Mouse (Mus musculus): Measurements from ENCODE around the gene Gnl3. TPM values are rescaled to one million over a fixed set of nuclear protein-coding genes. Genes with fewer than 3 reads are reported as not detected.

The Gnl3 gene
- 56.7 TPM for polyA plus RNA-seq (2012; fragmentation: generic; extraction: Trizol)
- long read RNA-seq, experiment 1, transcript Gnl3-201 (15 exons, 1,947 nt) = major isoform, 36 of 56 reads
- long read RNA-seq, experiment 1, partial matches to known transcripts = 14 of 56 reads
- long read RNA-seq, experiment 1, other reads (novel, unspliced or antisense) = 6 of 56 reads
- long read RNA-seq, experiment 2, transcript Gnl3-201 (15 exons, 1,947 nt) = major isoform, 194 of 265 reads
- long read RNA-seq, experiment 2, partial matches to known transcripts = 15 of 265 reads
- long read RNA-seq, experiment 2, other reads (novel, unspliced or antisense) = 53 of 265 reads

GRCm38 (mm10) chr14:31018860-31019291 is at the start of gene Gnl3, which contains the start of gene Pbrm1:
Gene Gnl3 (minus strand): TSS chr14:31019152.
Gene Pbrm1 (plus strand): TSS chr14:31019138.
- Histone ChIP-seq H3K79me2 (ENCODE audit: control insufficient read depth, insufficient read depth) (peaks cover 96% of the 10 kb centered on the region), H3K36me3 (ENCODE audit: control insufficient read depth, insufficient read depth) (peaks cover 62% of the 10 kb centered on the region), H3ac (ENCODE audit: control insufficient read depth, insufficient read length, low read depth) (peak within 1 kb of the TSS; percentile 98), H3K27me3 (ENCODE audit: control insufficient read depth, insufficient read depth, insufficient read length) (no peaks in the 10 kb centered on the region), H3K4me3 (ENCODE audit: insufficient read depth, poor library complexity, severe bottlenecking) (peak within 1 kb of the TSS; percentile 100), H3K79me3 (ENCODE audit: low read depth) (peaks cover 84% of the 10 kb centered on the region)
- TF ChIP-seq USF1 (IDR thresholded peaks at IDR 0.05; ENCODE audit: low read depth) (peak; percentile 48), MYOG (IDR thresholded peaks at IDR 0.05; ENCODE audit: control insufficient read depth, extremely low read depth, insufficient read length) (no peak), CEBPB (IDR thresholded peaks at IDR 0.05; ENCODE audit: low read depth) (no peak), FOSL1 (IDR thresholded peaks at IDR 0.05; ENCODE audit: insufficient read depth, low read length, poor library complexity, severe bottlenecking) (no peak), CTCF (IDR thresholded peaks at IDR 0.05; ENCODE audit: control insufficient read depth, insufficient read depth, insufficient read length) (no peak), MYOD1 (IDR thresholded peaks at IDR 0.05; ENCODE audit: control insufficient read depth, insufficient read length, low read depth) (no peak), MAX (IDR thresholded peaks at IDR 0.05) (peak; percentile 98)

DNA sequence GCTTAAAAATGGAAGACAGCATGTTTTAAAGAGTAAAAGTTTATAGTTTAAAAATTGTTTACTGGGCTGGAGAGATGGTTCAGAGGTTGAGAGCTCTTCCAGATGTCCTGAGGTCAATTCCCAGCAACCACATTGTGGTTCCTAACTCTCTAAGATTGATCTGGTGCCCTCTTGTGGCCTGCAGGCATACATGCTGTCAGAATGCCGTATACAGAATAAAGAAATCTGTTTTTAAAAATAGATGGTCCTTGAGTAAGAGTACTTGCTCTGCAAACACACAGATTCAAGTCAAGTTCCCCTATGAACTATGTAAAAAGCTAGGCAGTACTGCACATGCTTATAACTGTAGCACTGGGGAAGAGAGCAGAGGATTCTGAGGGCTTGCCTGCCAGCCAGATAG is 43.3 kb upstream of the Gnl3 start:
- Histone ChIP-seq H3K36me3 (ENCODE audit: control insufficient read depth, insufficient read depth) (peaks cover 88% of the 10 kb centered on the region), H3K27me3 (ENCODE audit: control insufficient read depth, insufficient read depth, insufficient read length) (no peaks in the 10 kb centered on the region), H3K79me3 (ENCODE audit: low read depth) (no peaks in the 10 kb centered on the region), H3K79me2 (ENCODE audit: control insufficient read depth, insufficient read depth) (no peaks in the 10 kb centered on the region), H3K4me3 (ENCODE audit: insufficient read depth, poor library complexity, severe bottlenecking) (no peak overlapping the region), H3ac (ENCODE audit: control insufficient read depth, insufficient read length, low read depth) (no peak overlapping the region)
- TF ChIP-seq CEBPB (IDR thresholded peaks at IDR 0.05; ENCODE audit: low read depth) = no peak
- TF ChIP-seq USF1 (IDR thresholded peaks at IDR 0.05; ENCODE audit: low read depth) = no peak
- TF ChIP-seq CTCF (IDR thresholded peaks at IDR 0.05; ENCODE audit: control insufficient read depth, insufficient read depth, insufficient read length) = no peak
- TF ChIP-seq MYOD1 (IDR thresholded peaks at IDR 0.05; ENCODE audit: control insufficient read depth, insufficient read length, low read depth) = no peak
- TF ChIP-seq MYOG (IDR thresholded peaks at IDR 0.05; ENCODE audit: control insufficient read depth, extremely low read depth, insufficient read length) = no peak
- TF ChIP-seq FOSL1 (IDR thresholded peaks at IDR 0.05; ENCODE audit: insufficient read depth, low read length, poor library complexity, severe bottlenecking) = no peak
- TF ChIP-seq MAX (IDR thresholded peaks at IDR 0.05) = no peak

DNA sequence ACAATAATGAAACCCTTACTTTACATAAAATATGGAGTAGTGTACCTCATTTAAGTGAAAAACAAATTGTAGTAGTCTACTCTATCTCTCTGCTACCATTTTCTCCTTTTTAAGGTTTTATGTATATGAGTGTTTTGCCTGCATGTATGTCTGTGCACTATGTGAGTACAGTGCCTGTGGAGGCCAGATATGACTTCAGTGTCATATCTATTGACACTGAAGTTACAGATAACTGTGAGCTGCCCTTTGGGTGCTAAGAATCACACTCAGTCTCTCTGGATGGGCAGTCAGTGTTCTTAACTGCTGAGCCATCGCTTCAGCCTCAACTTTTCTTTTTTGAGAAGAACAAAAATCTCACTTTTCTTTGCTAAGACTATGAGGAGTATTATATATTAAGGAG is 26.9 kb upstream of the Gnl3 start:
- no peaks in the 10 kb centered on the region for H3K27me3 ChIP-seq (ENCODE audit: control insufficient read depth, insufficient read depth, insufficient read length)
- no peaks in the 10 kb centered on the region for H3K79me3 ChIP-seq (ENCODE audit: low read depth)
- no peak overlapping the region for H3K4me3 ChIP-seq (ENCODE audit: insufficient read depth, poor library complexity, severe bottlenecking)
- no peak for TF ChIP-seq MYOG (IDR thresholded peaks at IDR 0.05; ENCODE audit: control insufficient read depth, extremely low read depth, insufficient read length)
- no peak for TF ChIP-seq USF1 (IDR thresholded peaks at IDR 0.05; ENCODE audit: low read depth)
- no peak for TF ChIP-seq MAX (IDR thresholded peaks at IDR 0.05)
- TF ChIP-seq FOSL1 (IDR thresholded peaks at IDR 0.05; ENCODE audit: insufficient read depth, low read length, poor library complexity, severe bottlenecking) = no peak
- no peak for TF ChIP-seq CEBPB (IDR thresholded peaks at IDR 0.05; ENCODE audit: low read depth)
- no peak for TF ChIP-seq CTCF (IDR thresholded peaks at IDR 0.05; ENCODE audit: control insufficient read depth, insufficient read depth, insufficient read length)
- TF ChIP-seq MYOD1 (IDR thresholded peaks at IDR 0.05; ENCODE audit: control insufficient read depth, insufficient read length, low read depth) = no peak
- no peaks in the 10 kb centered on the region for H3K79me2 ChIP-seq (ENCODE audit: control insufficient read depth, insufficient read depth)
- H3K36me3 ChIP-seq (ENCODE audit: control insufficient read depth, insufficient read depth) = peaks cover 93% of the 10 kb centered on the region
- H3ac ChIP-seq (ENCODE audit: control insufficient read depth, insufficient read length, low read depth) = no peak overlapping the region

DNA sequence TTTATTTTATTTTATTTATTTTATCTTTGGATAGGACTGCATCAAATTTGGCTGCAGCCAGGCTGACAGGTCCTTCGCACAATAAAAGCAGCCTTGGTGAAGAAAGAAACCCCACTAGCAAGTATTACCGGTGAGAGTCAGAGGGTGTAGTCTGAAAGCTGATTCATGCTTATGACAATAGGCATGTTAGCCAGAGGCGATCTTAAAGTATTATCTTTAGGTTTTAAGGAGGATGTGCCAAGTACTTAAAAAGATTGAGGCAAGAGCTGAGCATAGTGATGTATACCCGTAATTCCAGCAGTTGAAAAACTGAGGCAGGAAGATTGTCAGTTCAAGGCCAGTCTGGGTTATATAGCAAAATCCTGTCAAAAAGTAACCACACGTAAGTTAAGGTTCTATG is 26.3 kb upstream of the Gnl3 start:
- Histone ChIP-seq H3K79me3 (ENCODE audit: low read depth) (no peaks in the 10 kb centered on the region), H3ac (ENCODE audit: control insufficient read depth, insufficient read length, low read depth) (no peak overlapping the region), H3K4me3 (ENCODE audit: insufficient read depth, poor library complexity, severe bottlenecking) (no peak overlapping the region), H3K79me2 (ENCODE audit: control insufficient read depth, insufficient read depth) (no peaks in the 10 kb centered on the region), H3K27me3 (ENCODE audit: control insufficient read depth, insufficient read depth, insufficient read length) (no peaks in the 10 kb centered on the region), H3K36me3 (ENCODE audit: control insufficient read depth, insufficient read depth) (peaks cover 93% of the 10 kb centered on the region)
- no peak for TF ChIP-seq CEBPB (IDR thresholded peaks at IDR 0.05; ENCODE audit: low read depth)
- no peak for TF ChIP-seq USF1 (IDR thresholded peaks at IDR 0.05; ENCODE audit: low read depth)
- TF ChIP-seq MAX (IDR thresholded peaks at IDR 0.05) = no peak
- TF ChIP-seq CTCF (IDR thresholded peaks at IDR 0.05; ENCODE audit: control insufficient read depth, insufficient read depth, insufficient read length) = no peak
- no peak for TF ChIP-seq MYOG (IDR thresholded peaks at IDR 0.05; ENCODE audit: control insufficient read depth, extremely low read depth, insufficient read length)
- TF ChIP-seq FOSL1 (IDR thresholded peaks at IDR 0.05; ENCODE audit: insufficient read depth, low read length, poor library complexity, severe bottlenecking) = no peak
- TF ChIP-seq MYOD1 (IDR thresholded peaks at IDR 0.05; ENCODE audit: control insufficient read depth, insufficient read length, low read depth) = no peak

DNA sequence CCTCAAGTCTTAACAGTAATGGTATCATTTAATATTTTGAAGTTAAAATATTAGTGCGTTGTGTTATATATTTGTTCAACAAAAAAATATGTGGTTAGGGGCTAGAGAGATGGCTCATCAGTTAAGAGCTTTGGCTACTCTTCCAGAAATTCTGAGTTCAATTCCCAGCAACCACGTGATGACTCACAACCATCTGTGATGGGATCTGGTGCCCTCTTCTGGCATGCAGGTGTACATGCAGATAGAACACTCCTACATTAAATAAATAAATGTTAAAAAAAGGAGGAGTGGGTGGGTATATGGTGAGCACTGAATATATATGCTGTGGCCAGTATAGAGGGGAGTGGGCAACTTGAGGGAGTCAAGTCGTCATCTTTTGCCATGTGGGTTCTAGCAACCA is 6.8 kb upstream of the Gnl3 start:
- peaks cover 87% of the 10 kb centered on the region for H3K36me3 ChIP-seq (ENCODE audit: control insufficient read depth, insufficient read depth)
- H3ac ChIP-seq (ENCODE audit: control insufficient read depth, insufficient read length, low read depth) = no peak overlapping the region

More for the DNA sequence above, 6.8 kb upstream of the Gnl3 start:
- Histone ChIP-seq H3K4me3 (ENCODE audit: insufficient read depth, poor library complexity, severe bottlenecking) (no peak overlapping the region), H3K79me3 (ENCODE audit: low read depth) (peaks cover 37% of the 10 kb centered on the region), H3K27me3 (ENCODE audit: control insufficient read depth, insufficient read depth, insufficient read length) (no peaks in the 10 kb centered on the region), H3K79me2 (ENCODE audit: control insufficient read depth, insufficient read depth) (peaks cover 54% of the 10 kb centered on the region)
- TF ChIP-seq MAX (IDR thresholded peaks at IDR 0.05) (no peak), MYOD1 (IDR thresholded peaks at IDR 0.05; ENCODE audit: control insufficient read depth, insufficient read length, low read depth) (no peak), USF1 (IDR thresholded peaks at IDR 0.05; ENCODE audit: low read depth) (peak; percentile 73), CTCF (IDR thresholded peaks at IDR 0.05; ENCODE audit: control insufficient read depth, insufficient read depth, insufficient read length) (no peak), CEBPB (IDR thresholded peaks at IDR 0.05; ENCODE audit: low read depth) (no peak)
